Mouse (Mus musculus): ENCODE results near the gene Mien1. TPM values are rescaled to one million over a fixed set of nuclear protein-coding genes. Genes with fewer than 3 reads are reported as not detected.

The Mien1 gene
- total RNA-seq, 2 experiments from 2014 or later: 92.2 to 104 TPM

- no peak for DNase-seq (ENCODE audit: extremely low spot score in 1 of 2, low spot score in 1 of 2)
Observed at GRCm38 (mm10) chr11:98431743-98432502, 6.9 kb downstream of the Mien1 start.

DNA sequence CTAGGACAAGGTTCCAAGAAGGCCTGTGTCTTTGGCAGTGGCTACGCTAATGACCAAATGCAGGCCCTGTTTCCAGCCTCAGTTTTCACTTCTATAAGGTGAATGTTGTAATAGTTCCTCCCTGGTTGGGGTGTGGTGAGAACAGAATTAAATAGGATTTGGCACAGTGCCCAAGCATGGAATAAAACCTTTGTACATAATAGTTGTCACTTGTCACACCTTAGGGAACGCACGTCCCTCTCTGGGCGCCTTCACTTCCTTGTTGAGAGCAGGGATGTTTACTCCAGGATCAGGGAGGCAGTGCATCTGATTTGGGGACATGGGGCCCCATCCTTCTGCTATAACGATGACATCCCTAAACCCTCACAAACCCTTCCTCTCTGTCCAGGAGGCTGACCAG lies 10.4 kb downstream of the Mien1 start:
- no peak for DNase-seq (ENCODE audit: extremely low spot score in 1 of 2, low spot score in 1 of 2)

- DNase-seq (ENCODE audit: extremely low spot score in 1 of 2, low spot score in 1 of 2): no peak
Observed at GRCm38 (mm10) chr11:98426592-98426991, 12.2 kb downstream of the Mien1 start.

GRCm38 (mm10) chr11:98418939-98419547 lies 19.7 kb downstream of the Mien1 start:
- no peak for DNase-seq (ENCODE audit: extremely low spot score in 1 of 2, low spot score in 1 of 2)

- no peak for DNase-seq (ENCODE audit: extremely low spot score in 1 of 2, low spot score in 1 of 2)
Observed at GRCm38 (mm10) chr11:98418273-98418672, 20.5 kb downstream of the Mien1 start.

DNA sequence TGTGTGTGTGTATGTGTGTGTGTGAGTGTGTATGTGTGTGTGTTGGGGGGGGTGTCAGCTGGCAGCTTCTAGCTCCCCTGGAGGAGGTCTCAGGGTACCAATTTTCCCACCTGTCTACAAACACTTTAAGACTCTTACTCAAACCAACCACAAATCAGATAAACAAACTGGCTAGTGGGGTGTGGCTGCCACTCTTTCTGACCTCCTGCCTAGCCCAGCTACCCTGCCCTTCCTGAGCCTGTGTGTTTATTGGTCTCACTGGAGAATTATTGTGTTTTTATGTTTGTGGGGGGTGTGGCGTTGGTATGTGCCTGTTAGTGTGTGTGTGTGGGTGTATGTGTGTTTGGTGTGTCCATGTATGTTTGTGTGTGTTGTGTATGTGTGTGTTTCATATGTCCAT lies 21.7 kb downstream of the Mien1 start:
- no peak for DNase-seq (ENCODE audit: extremely low spot score in 1 of 2, low spot score in 1 of 2)

DNA sequence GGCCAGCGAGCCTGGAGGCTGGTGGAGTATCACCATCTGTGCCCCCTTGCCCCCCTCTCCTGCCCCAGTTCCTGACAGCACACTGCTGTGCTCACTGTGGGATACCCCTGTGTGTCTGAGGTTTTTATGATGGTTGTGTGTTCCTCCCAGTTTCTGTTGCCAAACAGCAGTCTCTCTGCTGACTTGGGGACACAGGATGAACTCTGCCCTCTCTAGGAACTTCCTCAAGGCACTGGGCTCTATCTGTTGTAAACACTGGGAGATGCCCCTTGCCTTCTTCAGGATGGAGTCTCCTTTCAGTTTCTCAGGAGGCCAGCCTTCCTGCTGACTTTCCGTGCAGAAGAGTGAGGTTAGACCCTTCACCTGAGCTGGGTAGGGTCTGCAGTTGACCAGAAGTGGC lies 24.6 kb downstream of the Mien1 start:
- DNase-seq (ENCODE audit: extremely low spot score in 1 of 2, low spot score in 1 of 2): no peak

- DNase-seq (ENCODE audit: extremely low spot score in 1 of 2, low spot score in 1 of 2): no peak
Observed at GRCm38 (mm10) chr11:98413731-98414130, 25.1 kb downstream of the Mien1 start.

- no peak for DNase-seq (ENCODE audit: extremely low spot score in 1 of 2, low spot score in 1 of 2)
Observed at GRCm38 (mm10) chr11:98412797-98413301, 25.9 kb downstream of the Mien1 start.

- DNase-seq (ENCODE audit: extremely low spot score in 1 of 2, low spot score in 1 of 2): peak in 1 of 2 experiments; percentile 21
Observed at GRCm38 (mm10) chr11:98412273-98412796, 26.5 kb downstream of the Mien1 start, which contains the start of gene Erbb2. TSS of gene Erbb2 (plus strand) at chr11:98412470.

DNA sequence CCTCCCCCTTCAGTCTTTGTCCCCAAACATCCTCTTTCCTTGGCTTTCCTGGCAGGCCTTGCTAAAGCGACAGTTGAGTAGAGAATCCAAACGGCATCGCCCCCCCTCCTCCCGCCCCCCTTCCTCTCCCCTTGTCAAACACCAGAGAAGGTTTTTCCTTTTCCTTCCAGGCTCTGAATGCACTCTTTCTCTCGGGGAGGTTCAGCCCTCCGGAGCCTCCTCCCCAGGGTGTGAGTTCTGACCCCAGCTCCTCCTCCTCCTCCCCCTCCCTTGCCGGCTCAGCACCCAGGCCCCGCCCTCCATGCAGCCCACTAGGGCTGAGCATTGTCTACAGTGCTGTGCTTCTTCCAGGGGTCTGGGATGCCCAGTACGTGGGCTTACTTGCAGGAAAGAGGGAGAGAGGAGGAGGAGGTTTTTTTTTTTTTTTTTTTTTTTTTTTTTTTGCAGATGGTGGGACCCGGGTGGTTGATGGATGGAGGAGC lies 29.4 kb downstream of the Mien1 start:
- no peak for DNase-seq (ENCODE audit: extremely low spot score in 1 of 2, low spot score in 1 of 2)

DNA sequence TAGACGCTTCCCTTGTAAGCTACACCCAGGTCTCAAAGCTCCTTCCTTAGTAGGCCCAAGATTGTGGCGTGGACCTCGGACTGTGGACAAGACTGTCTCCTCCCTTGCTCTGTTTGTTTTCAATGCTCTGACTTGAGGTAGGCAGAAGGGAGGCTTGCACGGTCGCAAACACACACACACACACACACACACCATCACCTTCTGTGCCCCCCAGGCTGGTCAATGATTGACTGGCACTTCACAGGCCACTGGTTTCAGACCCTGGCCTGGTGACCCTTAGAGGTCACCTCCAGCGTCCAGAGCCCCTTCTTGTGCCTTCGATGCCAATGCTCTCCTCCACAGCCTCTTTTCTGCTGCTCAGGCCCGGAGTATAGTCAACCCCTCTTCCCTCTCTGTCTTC lies 29.9 kb downstream of the Mien1 start:
- DNase-seq (ENCODE audit: extremely low spot score in 1 of 2, low spot score in 1 of 2): no peak

- DNase-seq (ENCODE audit: extremely low spot score in 1 of 2, low spot score in 1 of 2): no peak
Observed at GRCm38 (mm10) chr11:98406621-98407020, 32.2 kb downstream of the Mien1 start.

DNA sequence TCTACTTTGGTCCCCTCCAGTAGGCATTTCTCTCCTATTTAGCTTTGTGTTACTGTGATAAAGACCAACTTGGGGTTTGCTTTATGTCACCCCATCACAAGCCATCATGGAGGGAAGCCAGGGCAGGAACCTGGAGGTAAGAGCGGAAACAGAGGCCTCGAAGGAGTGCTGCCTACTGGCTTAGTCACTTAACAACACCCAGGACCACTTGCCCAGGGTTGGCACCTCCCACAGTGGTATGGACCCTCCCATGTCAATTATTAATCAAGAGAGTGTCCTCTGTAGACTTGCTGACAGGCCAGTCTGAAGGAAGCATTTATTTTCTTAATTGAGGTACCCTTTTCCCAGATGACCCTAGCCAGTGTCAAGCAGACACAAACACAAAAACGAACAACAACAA lies 38.0 kb downstream of the Mien1 start:
- no peak for DNase-seq (ENCODE audit: extremely low spot score in 1 of 2, low spot score in 1 of 2)

DNA sequence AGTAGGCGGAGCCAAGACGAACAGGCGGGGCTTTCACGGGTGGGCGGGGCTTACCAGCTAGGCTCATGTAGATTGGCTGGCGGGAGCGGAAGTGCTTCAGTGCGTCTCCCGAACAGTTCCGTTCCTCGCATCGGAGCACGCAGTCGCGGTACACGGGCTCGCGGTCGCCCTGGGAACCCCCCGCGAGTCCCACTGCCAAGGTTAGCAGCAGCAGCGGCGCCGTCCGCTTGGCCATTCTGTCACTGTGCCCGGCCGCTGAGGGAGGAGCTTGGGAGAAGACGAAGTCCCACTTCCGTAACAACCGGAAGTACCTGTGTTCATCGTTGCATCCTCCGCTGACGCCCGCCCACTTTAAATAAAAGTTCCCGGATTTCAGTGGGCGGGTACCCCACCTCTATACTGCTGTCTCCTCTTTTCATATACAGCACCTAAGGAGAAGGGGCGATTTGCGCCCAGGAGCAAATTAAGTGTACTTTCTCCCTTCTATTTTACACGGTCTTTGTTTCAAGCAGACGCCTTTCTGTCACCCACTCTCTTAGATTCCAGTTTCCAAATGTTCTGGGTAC lies 38.5 kb downstream of the Mien1 start, which contains the start of gene Pgap3:
Pgap3 (minus strand) TSS at position 330 of the 566 bp plus-strand sequence.
- DNase-seq (ENCODE audit: extremely low spot score in 1 of 2, low spot score in 1 of 2): peak; percentile 68 to 87

DNA sequence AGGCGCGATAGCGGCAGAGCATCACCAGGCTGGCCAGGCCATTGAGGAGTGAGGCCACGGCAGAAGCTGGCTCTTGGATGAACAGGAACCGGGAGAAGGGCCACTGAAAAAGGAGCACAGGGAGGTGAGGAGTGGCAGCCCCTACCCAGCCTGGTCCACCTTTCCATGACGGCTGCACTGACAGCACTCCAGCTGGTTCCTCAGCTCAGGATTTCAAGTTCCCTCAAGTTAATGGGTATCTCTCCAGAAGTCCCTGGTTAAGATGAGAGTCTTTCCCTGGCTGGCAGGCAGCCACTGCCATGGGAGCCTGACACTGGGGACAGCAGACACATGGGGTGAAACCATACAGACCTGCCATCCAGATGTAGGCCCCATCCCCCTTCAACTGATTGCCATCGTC lies 40.8 kb downstream of the Mien1 start:
- DNase-seq (ENCODE audit: extremely low spot score in 1 of 2, low spot score in 1 of 2): no peak

- no peak for DNase-seq (ENCODE audit: extremely low spot score in 1 of 2, low spot score in 1 of 2)
Observed at GRCm38 (mm10) chr11:98395041-98395440, 43.8 kb downstream of the Mien1 start.

- DNase-seq (ENCODE audit: extremely low spot score in 1 of 2, low spot score in 1 of 2): no peak
Observed at GRCm38 (mm10) chr11:98394301-98394700, 44.5 kb downstream of the Mien1 start.

DNA sequence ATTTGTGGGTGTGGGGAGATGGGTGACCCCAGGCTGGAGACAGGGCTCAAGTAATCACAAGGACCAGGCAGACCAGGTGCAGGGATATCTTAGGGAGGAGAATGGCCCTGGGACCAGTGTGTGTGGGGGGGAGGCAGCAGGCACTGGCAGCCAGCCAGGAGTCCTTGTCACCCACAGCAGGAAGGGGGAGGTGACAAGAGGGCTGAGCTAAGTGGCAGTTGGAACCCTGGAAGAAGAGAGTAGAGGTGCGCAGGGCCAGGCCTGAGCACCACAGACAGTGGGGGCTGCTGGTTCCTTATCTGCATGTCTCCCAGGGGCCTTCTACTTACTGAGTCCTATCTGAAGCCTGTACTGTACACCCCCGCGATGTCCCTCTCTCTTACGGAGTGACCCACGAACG lies 45.5 kb downstream of the Mien1 start:
- no peak for DNase-seq (ENCODE audit: extremely low spot score in 1 of 2, low spot score in 1 of 2)

GRCm38 (mm10) chr11:98392645-98393044 lies 46.1 kb downstream of the Mien1 start:
- no peak for DNase-seq (ENCODE audit: extremely low spot score in 1 of 2, low spot score in 1 of 2)

DNA sequence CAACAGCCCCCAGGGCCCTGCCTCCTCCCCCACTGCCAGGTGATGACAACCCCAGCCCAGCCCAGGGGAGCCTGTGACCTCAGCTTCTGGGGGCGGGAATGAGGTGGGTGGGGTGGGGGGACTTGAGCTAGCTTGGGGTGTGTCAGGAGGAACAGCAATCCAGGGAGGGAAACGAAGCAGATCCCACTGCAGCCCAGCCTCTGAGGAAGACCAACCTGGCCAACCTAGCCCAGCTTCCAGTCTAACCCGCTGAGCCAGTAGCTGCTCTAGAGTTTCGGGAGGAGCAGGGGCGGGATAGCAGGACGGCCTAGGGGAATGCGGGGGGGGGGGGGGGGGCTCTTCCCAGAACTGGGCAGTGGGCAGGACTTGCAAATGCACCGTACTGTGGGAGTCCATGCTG lies 46.8 kb downstream of the Mien1 start:
- DNase-seq (ENCODE audit: extremely low spot score in 1 of 2, low spot score in 1 of 2): no peak

Measured in layer of hippocampus, postnatal 25 days (tissue).